12 mouse cellular contexts compared by ENCODE assay signal in genomic region chr19:28298669-28299068, GRCm38 (mm10).
DNase-seq lines count a peak whose midpoint lies in the region; ATAC-seq lines count a peak whose summit lies in the region.
"Had no signal": no experiment of that assay in that cellular context is flagged by ENCODE, and none has a peak within 500 bp of the region (broad histone marks: within the 10 kb centered on the region; RNA-seq: fewer than 3 reads in every experiment).

No protein-coding gene starts in this region.

- WGBS in forebrain, embryonic 10.5 days, result 91% methylated on average over 9 of the region's 9 CpGs
- WGBS in forebrain, embryonic 11.5 days, result 82% methylated on average over 9 of the region's 9 CpGs

- peaks cover 29% of the 10 kb centered on the region for H3K4me1 ChIP-seq in forebrain, embryonic 10.5 days
- no peaks in the 10 kb centered on the region for H3K4me1 ChIP-seq in forebrain, embryonic 11.5 days (replicated peaks; ENCODE audit: control insufficient read depth, insufficient read depth, low read length)

- no peak overlapping the region for H3K4me3 ChIP-seq in forebrain, embryonic 10.5 days
- no peak overlapping the region for H3K4me3 ChIP-seq in forebrain, embryonic 11.5 days (ENCODE audit: low read depth, low read length)
- H3K4me3 ChIP-seq: midbrain, embryonic 12.5 days had no signal

- no peak for ATAC-seq in forebrain, embryonic 11.5 days (replicated peaks; ENCODE audit: low FRiP score)
- ATAC-seq: inflammation-experienced regulatory T-cells, adult 6 months had no signal

- DNase-seq in forebrain, embryonic 10.5 days (ENCODE audit: extremely low spot score, low spot score), result no peak
- DNase-seq in forebrain, embryonic 11.5 days (ENCODE audit: low spot score), result no peak
- DNase-seq in right cerebral cortex, postnatal 10 days (ENCODE audit: low spot score in 2 of 2), result peak; percentile 28 to 33
- no peak for DNase-seq in right cerebral cortex, postnatal 4 days
- peak; percentile 48 for DNase-seq in layer of hippocampus, adult 9-10 months (ENCODE audit: low spot score)
- DNase-seq in thymus, postnatal 36 days, result peak; percentile 33 to 60
- no peak for DNase-seq in embryo, embryonic 10 days (ENCODE audit: low spot score)
- no peak for DNase-seq in embryo, embryonic 11 days
- DNase-seq: gastrocnemius, postnatal 14 days had no signal

- peak overlapping the region; percentile 40; the same call in 1 of the 2 replicates for H3K27ac ChIP-seq in forebrain, embryonic 10.5 days
- H3K27ac ChIP-seq in forebrain, embryonic 11.5 days (ENCODE audit: low read depth, low read length), result no peak overlapping the region
- H3K27ac ChIP-seq: midbrain, embryonic 12.5 days had no signal

- H3K9me3 ChIP-seq in forebrain, embryonic 10.5 days, result no peaks in the 10 kb centered on the region
- no peaks in the 10 kb centered on the region for H3K9me3 ChIP-seq in forebrain, embryonic 11.5 days (ENCODE audit: control insufficient read depth, low read length)
- H3K9me3 ChIP-seq: midbrain, embryonic 12.5 days had no signal

- peaks cover 45% of the 10 kb centered on the region for H3K27me3 ChIP-seq in forebrain, embryonic 10.5 days (ENCODE audit: poor library complexity, severe bottlenecking)
- no peaks in the 10 kb centered on the region for H3K27me3 ChIP-seq in forebrain, embryonic 11.5 days (ENCODE audit: control insufficient read depth, insufficient read depth, low read length)

- no peak overlapping the region for H3K9ac ChIP-seq in forebrain, embryonic 11.5 days (ENCODE audit: low read length)
- H3K9ac ChIP-seq: midbrain, embryonic 12.5 days had no signal

- no peaks in the 10 kb centered on the region for H3K36me3 ChIP-seq in forebrain, embryonic 10.5 days (replicated peaks)
- no peaks in the 10 kb centered on the region for H3K36me3 ChIP-seq in forebrain, embryonic 11.5 days (ENCODE audit: control insufficient read depth, insufficient read depth, low read length)
- H3K36me3 ChIP-seq: midbrain, embryonic 12.5 days had no signal

- no peak overlapping the region for H3K4me2 ChIP-seq in forebrain, embryonic 11.5 days (ENCODE audit: low read depth, low read length, severe bottlenecking)
- H3K4me2 ChIP-seq: liver, embryonic 11.5 days; midbrain, embryonic 12.5 days had no signal

Comparison
In these comparisons a context has a peak if more than half of its experiments do, and no peak if none do; other contexts are left out.
1. DNase-seq: peak in right cerebral cortex, postnatal 10 days (2 of 2), layer of hippocampus, adult 9-10 months (single experiment) and thymus, postnatal 36 days (2 of 2); none in forebrain, embryonic 10.5 days (single experiment), forebrain, embryonic 11.5 days (single experiment), right cerebral cortex, postnatal 4 days (single experiment), embryo, embryonic 10 days (single experiment) and embryo, embryonic 11 days (single experiment).